15 mouse cellular contexts compared by ENCODE assay signal in genomic region chr17:7292012-7292684, GRCm38 (mm10). TPM values are rescaled to one million over a fixed set of nuclear protein-coding genes. Genes with fewer than 3 reads are reported as not detected.
DNase-seq lines count a peak whose midpoint lies in the region; ATAC-seq lines count a peak whose summit lies in the region.
"Had no signal": no experiment of that assay in that cellular context is flagged by ENCODE, and none has a peak within 500 bp of the region (broad histone marks: within the 10 kb centered on the region; RNA-seq: fewer than 3 reads in every experiment).

No protein-coding gene starts in this region.

- no peak overlapping the region for H3K9ac ChIP-seq in embryonic facial prominence, embryonic 14.5 days (ENCODE audit: low read depth, low read length)
- H3K9ac ChIP-seq in neural tube, embryonic 13.5 days, result no peak overlapping the region
- H3K9ac ChIP-seq in neural tube, embryonic 15.5 days (replicated peaks), result no peak overlapping the region
- 0 out of 2 replicates have a peak overlapping the region, but pooled peaks have one; percentile 19 for H3K9ac ChIP-seq in hindbrain, embryonic 13.5 days
- H3K9ac ChIP-seq: intestine, embryonic 15.5 days; limb, embryonic 12.5 days; stomach, embryonic 15.5 days had no signal

- 0 out of 2 replicates have a peak, but pooled peaks cover 2% of the 10 kb centered on the region for H3K36me3 ChIP-seq in embryonic facial prominence, embryonic 14.5 days (ENCODE audit: control insufficient read depth, insufficient read depth, low read length)
- H3K36me3 ChIP-seq in embryonic facial prominence, embryonic 10.5 days (replicated peaks), result peaks cover 70% of the 10 kb centered on the region
- peaks cover 57% of the 10 kb centered on the region for H3K36me3 ChIP-seq in neural tube, embryonic 13.5 days
- peaks cover 7% of the 10 kb centered on the region for H3K36me3 ChIP-seq in neural tube, embryonic 15.5 days
- peaks cover 59% of the 10 kb centered on the region for H3K36me3 ChIP-seq in hindbrain, embryonic 13.5 days
- H3K36me3 ChIP-seq: G1E; intestine, embryonic 15.5 days; stomach, embryonic 15.5 days had no signal

- H3K27ac ChIP-seq in embryonic facial prominence, embryonic 14.5 days (replicated peaks; ENCODE audit: low read depth, low read length), result no peak overlapping the region
- H3K27ac ChIP-seq in embryonic facial prominence, embryonic 10.5 days (replicated peaks), result no peak overlapping the region
- 0 out of 2 replicates have a peak overlapping the region, but pooled peaks have one; percentile 13 for H3K27ac ChIP-seq in neural tube, embryonic 13.5 days (replicated peaks)
- no peak overlapping the region for H3K27ac ChIP-seq in neural tube, embryonic 15.5 days (replicated peaks)
- H3K27ac ChIP-seq in hindbrain, embryonic 13.5 days, result no peak overlapping the region
- H3K27ac ChIP-seq: intestine, embryonic 15.5 days; limb, embryonic 12.5 days; stomach, embryonic 15.5 days had no signal

- H3K4me1 ChIP-seq in embryonic facial prominence, embryonic 14.5 days (ENCODE audit: control insufficient read depth, insufficient read depth, low read length), result no peaks in the 10 kb centered on the region
- H3K4me1 ChIP-seq in embryonic facial prominence, embryonic 10.5 days, result peaks cover 3% of the 10 kb centered on the region; the same call in 1 of the 2 replicates
- H3K4me1 ChIP-seq in neural tube, embryonic 13.5 days (replicated peaks), result peaks cover 10% of the 10 kb centered on the region
- H3K4me1 ChIP-seq in neural tube, embryonic 15.5 days, result 0 out of 2 replicates have a peak, but pooled peaks cover 1% of the 10 kb centered on the region
- H3K4me1 ChIP-seq in hindbrain, embryonic 13.5 days (replicated peaks), result peaks cover 12% of the 10 kb centered on the region
- H3K4me1 ChIP-seq: intestine, embryonic 15.5 days; limb, embryonic 12.5 days; stomach, embryonic 15.5 days had no signal

- 69% methylated on average over 11 of the region's 11 CpGs for WGBS in embryonic facial prominence, embryonic 14.5 days
- WGBS in embryonic facial prominence, embryonic 10.5 days, result 76% methylated on average over 11 of the region's 11 CpGs
- WGBS in neural tube, embryonic 13.5 days, result 62% methylated on average over 11 of the region's 11 CpGs
- 62% methylated on average over 11 of the region's 11 CpGs for WGBS in neural tube, embryonic 15.5 days
- WGBS in hindbrain, embryonic 13.5 days, result 59% methylated on average over 11 of the region's 11 CpGs

- peak; percentile 41 for DNase-seq in embryonic facial prominence, embryonic 14.5 days (ENCODE audit: low spot score)
- DNase-seq in embryonic facial prominence, embryonic 10.5 days (ENCODE audit: low spot score), result no peak
- no peak for DNase-seq in natural killer cell, adult 2 months (ENCODE audit: low spot score in 2 of 2)
- no peak for DNase-seq in lung, adult 18-20 months

- no peaks in the 10 kb centered on the region for H3K9me3 ChIP-seq in embryonic facial prominence, embryonic 14.5 days (ENCODE audit: control insufficient read depth, low read length)
- H3K9me3 ChIP-seq in embryonic facial prominence, embryonic 10.5 days, result no peaks in the 10 kb centered on the region
- no peaks in the 10 kb centered on the region for H3K9me3 ChIP-seq in neural tube, embryonic 13.5 days
- no peaks in the 10 kb centered on the region for H3K9me3 ChIP-seq in neural tube, embryonic 15.5 days (replicated peaks)
- no peaks in the 10 kb centered on the region for H3K9me3 ChIP-seq in hindbrain, embryonic 13.5 days
- H3K9me3 ChIP-seq: intestine, embryonic 15.5 days; limb, embryonic 12.5 days; stomach, embryonic 15.5 days had no signal

- H3K4me2 ChIP-seq in embryonic facial prominence, embryonic 14.5 days (ENCODE audit: low read depth, low read length), result no peak overlapping the region
- H3K4me2 ChIP-seq in neural tube, embryonic 13.5 days, result no peak overlapping the region
- no peak overlapping the region for H3K4me2 ChIP-seq in neural tube, embryonic 15.5 days
- no peak overlapping the region for H3K4me2 ChIP-seq in hindbrain, embryonic 13.5 days
- H3K4me2 ChIP-seq: intestine, embryonic 15.5 days; limb, embryonic 12.5 days; stomach, embryonic 15.5 days had no signal

- no peak overlapping the region for H3K4me3 ChIP-seq in embryonic facial prominence, embryonic 14.5 days (ENCODE audit: low read depth, low read length)
- no peak overlapping the region for H3K4me3 ChIP-seq in embryonic facial prominence, embryonic 10.5 days
- H3K4me3 ChIP-seq in neural tube, embryonic 13.5 days, result no peak overlapping the region
- H3K4me3 ChIP-seq in neural tube, embryonic 15.5 days (replicated peaks), result no peak overlapping the region
- no peak overlapping the region for H3K4me3 ChIP-seq in hindbrain, embryonic 13.5 days
- H3K4me3 ChIP-seq: intestine, embryonic 15.5 days; limb, embryonic 12.5 days; stomach, embryonic 15.5 days had no signal

- H3K27me3 ChIP-seq in embryonic facial prominence, embryonic 14.5 days (replicated peaks; ENCODE audit: control insufficient read depth, insufficient read depth, low read length), result no peaks in the 10 kb centered on the region
- no peaks in the 10 kb centered on the region for H3K27me3 ChIP-seq in embryonic facial prominence, embryonic 10.5 days (replicated peaks; ENCODE audit: low read depth, poor library complexity, severe bottlenecking)
- no peaks in the 10 kb centered on the region for H3K27me3 ChIP-seq in neural tube, embryonic 13.5 days
- no peaks in the 10 kb centered on the region for H3K27me3 ChIP-seq in neural tube, embryonic 15.5 days (replicated peaks)
- no peaks in the 10 kb centered on the region for H3K27me3 ChIP-seq in hindbrain, embryonic 13.5 days
- H3K27me3 ChIP-seq: intestine, embryonic 15.5 days; limb, embryonic 12.5 days; stomach, embryonic 15.5 days had no signal

- ATAC-seq in embryonic facial prominence, embryonic 14.5 days (ENCODE audit: low read depth), result peak; percentile 79
- peak; percentile 65 for ATAC-seq in neural tube, embryonic 13.5 days (ENCODE audit: low read depth)
- no peak for ATAC-seq in neural tube, embryonic 15.5 days (ENCODE audit: low FRiP score)
- 0 out of 2 replicates have a peak, but pooled peaks have one; percentile 66 for ATAC-seq in hindbrain, embryonic 13.5 days (ENCODE audit: low FRiP score)
- no peak for ATAC-seq in megakaryocyte-erythroid progenitor cell, adult 5-6 weeks (replicated peaks; ENCODE audit: low FRiP score, low TSS enrichment, poor library complexity, severe bottlenecking)
- ATAC-seq: activated CD4-positive, CD25-positive, alpha-beta regulatory T cell, adult 4 months; intestine, embryonic 15.5 days; lung, postnatal 0 days had no signal

RNA-seq across cellular contexts. Expression of gene Tcp10a, which starts 32.3 kb away (rescaled TPM):
- 0.13 TPM in 1 of 2 replicates, not detected in the other for polyA plus RNA-seq in embryonic facial prominence, embryonic 14.5 days (2014; fragmentation: Nextera tagmentation; extraction: Ambion mirVana)
- polyA plus RNA-seq in embryonic facial prominence, embryonic 10.5 days (2016; fragmentation: Nextera tagmentation; extraction: Ambion mirVana), result not detected in 2 replicates
- 0.08 TPM in 1 of 2 replicates, not detected in the other for polyA plus RNA-seq in neural tube, embryonic 13.5 days (2015; fragmentation: Nextera tagmentation; extraction: Ambion mirVana)
- not detected in 2 replicates for polyA plus RNA-seq in neural tube, embryonic 15.5 days (2015; fragmentation: Nextera tagmentation; extraction: Ambion mirVana)
- not detected in 2 replicates for polyA plus RNA-seq in hindbrain, embryonic 13.5 days (2015; fragmentation: Nextera tagmentation; extraction: Ambion mirVana)
- not detected in 2 replicates for total RNA-seq in megakaryocyte-erythroid progenitor cell, adult 5-6 weeks (2014; fragmentation: Nextera tagmentation)
- not detected in 2 replicates for total RNA-seq in megakaryocyte-erythroid progenitor cell, adult 5-6 weeks (2017)
- polyA plus RNA-seq: activated CD4-positive, CD25-positive, alpha-beta regulatory T cell, adult 4 months; embryonic facial prominence, embryonic 11.5 days; G1E; intestine, embryonic 15.5 days; limb, embryonic 12.5 days; lung, postnatal 0 days; stomach, embryonic 15.5 days had no signal

Comparison
In these comparisons a context has a peak if more than half of its experiments do, and no peak if none do; other contexts are left out.
1. ATAC-seq: peak in embryonic facial prominence, embryonic 14.5 days (single experiment), neural tube, embryonic 13.5 days (single experiment) and hindbrain, embryonic 13.5 days (single experiment); none in neural tube, embryonic 15.5 days (single experiment) and megakaryocyte-erythroid progenitor cell, adult 5-6 weeks (single experiment).